Mouse (Mus musculus): ENCODE data around the gene Os9. TPM values are rescaled to one million over a fixed set of nuclear protein-coding genes. Genes with fewer than 3 reads are reported as not detected.
A peak's percentile ranks its signal among the peaks of the same experiment; 100 is the strongest.
"Not testable (repeated sequence)": the region's sequence is repeated elsewhere in the genome, so short reads cannot be mapped to it uniquely, and the experiment has no call there.

Gene Os9
- total RNA-seq, 2 experiments from 2014 or later, result 10.7 to 11.4 TPM

GRCm38 (mm10) chr10:127085052-127085451 lies 35.9 kb downstream of the Os9 start:
- intact Hi-C loops (cut with DNase I), result no loop called here
- no peak for DNase-seq

GRCm38 (mm10) chr10:127083915-127084306 lies 37.0 kb downstream of the Os9 start:
- no peak for DNase-seq
- intact Hi-C loops (cut with DNase I), result no loop called here

GRCm38 (mm10) chr10:127083292-127083914 lies 37.5 kb downstream of the Os9 start:
- DNase-seq, result no peak
- intact Hi-C loops (cut with DNase I), result no loop called here

GRCm38 (mm10) chr10:127081996-127082620 lies 38.8 kb downstream of the Os9 start:
- DNase-seq, result no peak
- intact Hi-C loops (cut with DNase I), result no loop called here

GRCm38 (mm10) chr10:127080901-127081780 lies 39.8 kb downstream of the Os9 start:
- DNase-seq, result peak in 1 of 2 experiments; percentile 62
- intact Hi-C loops (cut with DNase I), result no loop called here

GRCm38 (mm10) chr10:127079665-127080391 lies 41.1 kb downstream of the Os9 start:
- no peak for DNase-seq
- intact Hi-C loops (cut with DNase I), result no loop called here

GRCm38 (mm10) chr10:127078677-127079575 lies 42.0 kb downstream of the Os9 start:
- intact Hi-C loops (cut with DNase I), result no loop called here
- no peak for DNase-seq

- DNase-seq, result no peak
- intact Hi-C loops (cut with DNase I), result no loop called here
Measured at GRCm38 (mm10) chr10:127078001-127078676, 42.8 kb downstream of the Os9 start.

- no peak for DNase-seq
- intact Hi-C loops (cut with DNase I), result no loop called here
Measured at GRCm38 (mm10) chr10:127077515-127077914, 43.4 kb downstream of the Os9 start.

- no peak for DNase-seq
- intact Hi-C loops (cut with DNase I), result no loop called here
Measured at GRCm38 (mm10) chr10:127076082-127076481, 44.8 kb downstream of the Os9 start.

- intact Hi-C loops (cut with DNase I), result no loop called here
Measured at GRCm38 (mm10) chr10:127075651-127076050, 45.3 kb downstream of the Os9 start.

GRCm38 (mm10) chr10:127075080-127075479 lies 45.9 kb downstream of the Os9 start, which contains the start of gene Agap2:
Gene Agap2, plus strand, starts transcription at chr10:127075284.
- no peak for DNase-seq
- intact Hi-C loops (cut with DNase I), result no loop called here

More at GRCm38 (mm10) chr10:127075651-127076050, 45.3 kb downstream of the Os9 start:
- DNase-seq, result no peak

GRCm38 (mm10) chr10:127073981-127074380 lies 47.0 kb downstream of the Os9 start:
- DNase-seq, result no peak
- intact Hi-C loops (cut with DNase I), result no loop called here

- DNase-seq; intact Hi-C loops (cut with DNase I): not testable (repeated sequence)
Measured at GRCm38 (mm10) chr10:127072969-127073368, 48.0 kb downstream of the Os9 start.

GRCm38 (mm10) chr10:127072270-127072669 lies 48.7 kb downstream of the Os9 start:
- intact Hi-C loops (cut with DNase I); DNase-seq: not testable (repeated sequence)

GRCm38 (mm10) chr10:127071203-127071602 lies 49.7 kb downstream of the Os9 start:
- DNase-seq, result no peak
- intact Hi-C loops (cut with DNase I), result no loop called here

GRCm38 (mm10) chr10:127070190-127071121 lies 50.5 kb downstream of the Os9 start, which contains the start of gene Tspan31:
Gene Tspan31, minus strand, starts transcription at chr10:127070264.
- DNase-seq, result peak; percentile 74 to 88
- intact Hi-C loops (cut with DNase I), result no loop called here

Measured in gastrocnemius, postnatal 36 days (tissue).